ENCODE assay signal across 13 mouse cellular contexts in the genomic region with DNA sequence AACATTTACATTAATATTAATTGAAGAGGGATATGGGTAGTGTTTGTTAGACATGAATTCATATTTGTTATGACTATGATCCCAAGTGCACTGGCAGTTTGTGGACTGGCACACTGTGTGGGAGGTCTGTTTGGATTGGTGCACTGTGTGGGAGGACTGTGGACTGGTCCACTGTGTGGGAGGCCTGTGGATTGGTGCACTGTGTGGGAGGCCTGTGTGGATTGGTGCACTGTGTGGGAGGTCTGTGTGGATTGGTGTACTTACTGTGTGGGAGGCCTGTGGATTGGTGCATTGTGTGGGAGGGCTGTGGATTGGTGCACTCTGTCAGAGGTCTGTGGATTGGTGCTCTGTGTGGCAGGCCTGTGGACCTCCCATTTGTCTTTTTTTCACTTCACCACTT.
"Had no signal": no experiment of that assay in that cellular context is flagged by ENCODE, and none has a peak within 500 bp of the region (broad histone marks: within the 10 kb centered on the region; RNA-seq: fewer than 3 reads in every experiment).

No protein-coding gene starts in this region.

- H3K36me3 ChIP-seq: liver, embryonic 13.5 days; neural tube, embryonic 12.5 days had no signal

- H3K4me3 ChIP-seq: left cerebral cortex, adult 2 months; liver, embryonic 13.5 days; neural tube, embryonic 12.5 days had no signal

- DNase-seq: kidney, postnatal 10 days; kidney, postnatal 4 days; liver; liver, embryonic 13.5 days; liver, postnatal 0 days; lung, postnatal 36 days; midbrain, embryonic 14.5 days; right cerebral cortex, postnatal 4 days; spleen, adult 18-20 months; thymus, adult 18-20 months; thymus, postnatal 14 days had no signal

- H3K27ac ChIP-seq: left cerebral cortex, adult 2 months; liver, embryonic 13.5 days; neural tube, embryonic 12.5 days had no signal

- H3K9ac ChIP-seq: liver, embryonic 13.5 days; liver, postnatal 0 days; neural tube, embryonic 12.5 days had no signal

- ATAC-seq: liver, postnatal 0 days had no signal

- H3K4me1 ChIP-seq: liver, embryonic 13.5 days; neural tube, embryonic 12.5 days had no signal

- H3K27me3 ChIP-seq: liver, embryonic 13.5 days; neural tube, embryonic 12.5 days had no signal

- H3K4me2 ChIP-seq: liver, embryonic 13.5 days; neural tube, embryonic 12.5 days had no signal

- H3K9me3 ChIP-seq: neural tube, embryonic 12.5 days had no signal
